Mouse (Mus musculus): ENCODE measurements around the gene B4gat1.
A peak's percentile ranks its signal among the peaks of the same experiment; 100 is the strongest.
"Not testable (repeated sequence)": the region's sequence is repeated elsewhere in the genome, so short reads cannot be mapped to it uniquely, and the experiment has no call there.

Gene B4gat1

DNA sequence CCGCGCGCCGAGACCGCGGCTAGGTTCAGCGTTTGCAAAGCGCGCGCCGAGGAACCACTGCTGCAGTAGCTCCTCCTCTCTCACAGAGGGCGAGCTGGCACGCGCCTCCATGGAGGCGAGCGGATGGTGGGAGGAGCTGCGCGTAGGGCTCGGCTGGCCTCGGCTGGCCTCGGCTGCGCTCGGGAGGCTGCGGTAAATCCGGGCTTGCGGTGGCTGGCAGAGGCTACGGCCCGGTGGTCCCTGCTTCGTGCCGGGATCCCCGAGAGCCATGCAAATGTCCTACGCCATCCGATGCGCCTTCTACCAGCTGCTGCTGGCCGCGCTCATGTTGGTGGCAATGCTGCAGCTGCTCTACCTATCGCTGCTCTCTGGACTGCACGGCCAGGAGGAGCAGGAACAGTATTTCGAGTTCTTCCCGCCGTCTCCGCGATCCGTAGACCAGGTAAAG is at the start of gene B4gat1, which contains the start of gene AC124502.3:
TSS of gene B4gat1 (plus strand) at position 118 of the 448 bp plus-strand sequence.
TSS of gene AC124502.3 (plus strand) at position 183 of the 448 bp plus-strand sequence.
- DNase-seq (ENCODE audit: low spot score): peak; percentile 84

- DNase-seq (ENCODE audit: low spot score): peak; percentile 77
These were observed 49.6 kb upstream of the B4gat1 start for GRCm38 (mm10) chr19:4989013-4989412.

- no peak for DNase-seq (ENCODE audit: low spot score)
These were observed 49.0 kb upstream of the B4gat1 start for GRCm38 (mm10) chr19:4989434-4990255.

- no peak for DNase-seq (ENCODE audit: low spot score)
These were observed 48.4 kb upstream of the B4gat1 start, which contains the start of gene Npas4 for GRCm38 (mm10) chr19:4990256-4990625. Gene Npas4, minus strand, starts transcription at chr19:4990316.

- no peak for DNase-seq (ENCODE audit: low spot score)
These were observed 47.9 kb upstream of the B4gat1 start for GRCm38 (mm10) chr19:4990716-4991115.

DNA sequence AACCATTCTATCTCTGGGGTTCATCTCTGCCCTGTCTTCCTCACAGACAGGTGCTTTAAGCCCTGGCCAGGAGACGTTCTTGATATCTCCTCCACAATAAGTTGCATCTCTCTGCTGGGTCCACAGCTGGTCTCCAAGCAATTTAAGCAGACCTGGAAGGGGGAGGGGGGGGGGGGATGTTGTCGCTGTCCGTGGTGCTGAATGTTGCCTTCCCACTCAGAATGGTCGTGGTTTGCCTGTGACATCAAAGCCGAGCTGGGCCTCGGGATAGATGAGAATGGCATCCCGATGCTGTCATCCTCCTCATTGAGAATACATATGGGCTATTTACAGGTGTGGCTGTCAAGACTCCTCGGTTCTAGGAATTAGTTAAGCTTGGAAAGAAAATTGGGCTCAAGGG is 46.3 kb upstream of the B4gat1 start:
- no peak for DNase-seq (ENCODE audit: low spot score)

- peak; percentile 80 for DNase-seq (ENCODE audit: low spot score)
These were observed 45.7 kb upstream of the B4gat1 start for GRCm38 (mm10) chr19:4992904-4993303.

DNA sequence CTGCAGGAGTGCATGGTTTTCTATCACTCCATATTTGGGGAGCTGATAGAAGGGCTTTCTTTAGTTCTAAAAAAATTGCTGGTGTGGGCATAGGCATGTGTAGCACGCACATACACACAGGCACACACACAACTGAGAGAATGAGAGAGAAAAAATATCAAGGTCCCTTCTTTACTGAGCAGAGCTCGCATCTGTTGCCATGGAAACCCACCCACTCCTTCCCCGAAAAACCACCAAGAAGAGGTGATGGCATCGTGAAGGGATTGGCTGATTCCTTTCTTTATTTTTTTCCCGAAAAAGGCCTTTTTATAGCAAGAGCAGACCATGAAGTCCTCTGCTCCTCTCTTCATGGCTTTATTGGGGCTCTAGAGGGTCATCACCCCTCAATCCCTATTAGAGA is 44.6 kb upstream of the B4gat1 start:
- DNase-seq (ENCODE audit: low spot score): no peak

GRCm38 (mm10) chr19:4999445-5000140 is 39.0 kb upstream of the B4gat1 start:
- DNase-seq (ENCODE audit: low spot score): no peak

GRCm38 (mm10) chr19:5001666-5002406 is 36.8 kb upstream of the B4gat1 start:
- DNase-seq (ENCODE audit: low spot score): peak; percentile 68

- not testable (repeated sequence) for DNase-seq (ENCODE audit: low spot score)
These were observed 35.0 kb upstream of the B4gat1 start for GRCm38 (mm10) chr19:5003644-5004043.

DNA sequence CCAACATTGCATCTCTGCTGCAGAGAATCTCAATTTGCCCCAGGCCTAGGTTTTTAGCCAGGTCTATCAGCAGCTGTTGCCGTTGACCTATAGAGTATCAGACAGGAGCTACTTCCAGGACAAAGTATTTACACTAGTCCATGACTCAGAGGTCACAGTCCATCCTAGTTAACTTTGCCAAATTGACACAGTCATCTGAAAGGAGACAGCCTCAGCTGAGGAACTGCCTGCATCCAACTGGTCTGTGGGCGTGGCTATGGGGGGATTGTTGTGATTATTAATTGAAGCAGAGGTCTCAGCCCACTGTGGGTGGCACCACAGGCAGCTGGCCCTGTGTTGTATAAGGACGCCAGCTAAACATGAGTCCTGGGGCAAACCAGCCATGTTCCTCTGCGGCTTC is 33.7 kb upstream of the B4gat1 start:
- DNase-seq (ENCODE audit: low spot score): no peak

DNA sequence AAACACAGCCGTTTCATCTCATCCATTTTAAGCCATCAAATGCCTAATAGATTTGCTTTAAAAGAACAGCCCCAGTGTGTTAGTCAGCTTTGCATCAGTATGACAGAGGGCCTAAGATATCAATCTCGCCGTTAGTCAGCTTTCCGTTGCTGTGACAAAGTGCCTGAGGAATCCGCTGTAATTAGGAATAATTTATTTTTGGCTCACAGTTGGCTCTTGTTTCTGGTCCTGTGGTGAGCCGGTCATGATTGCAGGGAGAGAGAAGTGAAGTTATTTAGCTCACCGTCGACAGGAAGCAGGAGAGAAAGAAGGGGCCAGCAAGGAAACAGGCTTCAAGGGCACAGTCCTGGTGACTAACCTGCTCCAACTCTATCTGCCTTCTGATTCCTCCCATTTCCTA is 25.5 kb upstream of the B4gat1 start:
- DNase-seq (ENCODE audit: low spot score): no peak

DNA sequence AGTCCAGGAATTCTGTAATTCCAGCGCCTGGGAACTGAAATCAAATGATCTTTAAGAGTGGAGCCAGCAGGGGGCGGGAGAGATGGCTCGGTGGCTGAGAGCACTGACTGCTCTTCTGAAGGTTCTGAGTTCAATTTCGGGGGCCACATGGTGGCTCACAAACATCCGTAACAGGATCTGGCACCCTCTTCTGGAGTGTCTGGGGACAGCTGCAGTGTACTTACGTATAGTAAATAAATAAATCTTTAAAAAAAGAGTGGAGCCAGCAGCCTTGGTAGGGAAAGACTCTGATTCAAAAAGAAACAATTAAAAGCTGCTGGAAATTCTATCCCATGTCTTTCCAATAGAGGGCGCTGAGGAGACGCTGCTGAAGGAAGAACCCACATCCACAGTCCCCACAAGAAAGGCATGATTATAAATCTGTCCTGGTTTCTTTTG is 23.6 kb upstream of the B4gat1 start:
- no peak for DNase-seq (ENCODE audit: low spot score)

GRCm38 (mm10) chr19:5016221-5016742 is 22.3 kb upstream of the B4gat1 start:
- no peak for DNase-seq (ENCODE audit: low spot score)

- DNase-seq (ENCODE audit: low spot score): no peak
These were observed 21.8 kb upstream of the B4gat1 start for GRCm38 (mm10) chr19:5016782-5017181.

GRCm38 (mm10) chr19:5017611-5018010 is 21.0 kb upstream of the B4gat1 start:
- DNase-seq (ENCODE audit: low spot score): no peak

DNA sequence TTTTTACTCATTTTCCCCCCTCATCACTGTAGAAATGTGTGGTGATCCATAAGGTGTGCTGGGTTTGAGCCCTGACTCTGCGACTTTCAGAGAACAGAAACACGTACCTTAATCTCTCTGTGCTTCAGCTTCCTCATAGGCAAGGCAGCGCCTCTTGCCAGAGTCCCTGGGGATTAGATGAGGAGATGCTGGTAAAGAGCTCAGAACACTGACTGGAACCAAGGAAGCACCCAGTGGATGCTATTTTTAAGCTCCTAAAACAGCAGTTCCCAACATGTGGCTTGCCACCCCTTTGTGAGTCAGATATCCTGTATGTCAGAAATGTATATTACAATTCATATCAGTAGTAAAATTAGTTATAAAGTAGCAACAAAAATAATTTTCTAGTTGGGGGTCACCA is 20.4 kb upstream of the B4gat1 start:
- DNase-seq (ENCODE audit: low spot score): no peak

- no peak for DNase-seq (ENCODE audit: low spot score)
These were observed 17.2 kb upstream of the B4gat1 start for GRCm38 (mm10) chr19:5021416-5021815.

DNA sequence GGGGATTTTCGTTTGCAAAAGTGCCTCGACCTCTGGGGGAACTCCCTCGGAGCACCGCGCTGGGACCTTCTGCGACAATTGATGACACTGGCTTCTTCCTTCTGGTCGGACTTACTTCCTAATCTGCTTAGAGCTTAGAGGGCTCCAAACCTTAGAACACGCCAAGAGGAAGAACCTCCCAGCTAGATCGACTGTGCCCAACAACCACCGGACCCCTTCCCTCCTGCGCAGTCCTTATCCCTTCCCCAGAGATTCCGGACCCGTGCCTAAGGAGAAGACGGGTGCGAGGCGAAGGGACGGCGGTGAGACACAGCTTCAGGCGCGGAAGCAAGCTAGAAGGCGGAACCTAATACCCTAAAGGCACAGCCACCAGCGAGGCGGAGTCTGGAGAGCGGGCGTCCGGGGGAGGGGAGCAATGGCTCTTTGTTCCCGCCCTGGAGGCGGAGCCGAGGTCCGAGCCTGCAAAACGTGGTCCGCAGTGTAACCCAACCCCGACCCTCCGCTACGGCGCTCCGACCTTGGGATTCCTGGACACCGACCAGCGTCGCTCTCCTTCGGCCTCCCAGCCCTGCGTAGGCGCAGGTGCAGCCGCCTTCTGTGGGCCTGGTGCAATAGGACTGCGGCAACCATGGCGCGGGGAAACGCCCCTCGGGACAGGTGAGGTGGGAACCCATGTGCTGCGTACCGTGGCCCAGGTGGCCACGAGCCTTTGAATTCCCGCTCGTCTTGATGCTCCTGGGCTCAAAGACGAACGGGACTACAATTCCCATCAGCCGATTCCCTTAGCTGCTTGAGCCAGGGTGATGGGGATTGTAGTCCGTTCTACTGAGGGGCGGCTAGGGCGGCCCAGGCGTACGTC is 14.8 kb upstream of the B4gat1 start, which contains the start of gene Slc29a2:
TSS of gene Slc29a2 (plus strand) at position 240 of the 859 bp plus-strand sequence.
- DNase-seq (ENCODE audit: low spot score): peak; percentile 93

DNA sequence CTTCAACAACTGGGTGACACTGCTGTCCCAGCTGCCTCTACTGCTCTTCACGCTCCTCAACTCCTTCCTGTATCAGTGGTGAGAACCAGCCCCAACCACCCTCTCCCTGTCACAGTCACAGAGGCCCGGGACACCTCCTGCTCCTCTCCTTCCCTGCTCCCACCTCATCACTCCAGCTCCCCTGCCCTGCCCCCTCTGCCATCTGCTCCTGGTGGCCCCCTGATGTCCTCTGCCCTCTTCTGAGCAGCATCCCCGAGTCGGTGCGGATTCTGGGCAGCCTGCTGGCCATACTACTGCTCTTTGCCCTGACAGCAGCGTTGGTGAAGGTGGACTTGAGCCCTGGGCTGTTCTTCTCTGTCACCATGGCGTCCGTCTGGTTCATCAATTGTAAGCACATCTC is 12.5 kb upstream of the B4gat1 start:
- DNase-seq (ENCODE audit: low spot score): no peak

Measured in ovary, adult 18-20 months (tissue).